In genomic region chr9:22366621-22367020, GRCm38 (mm10) we compare ENCODE assay signal across 16 mouse cellular contexts. TPM values are rescaled to one million over a fixed set of nuclear protein-coding genes. Genes with fewer than 3 reads are reported as not detected.
DNase-seq lines count a peak whose midpoint lies in the region; ATAC-seq and TF ChIP-seq lines count a peak whose summit lies in the region.
"Had no signal": no experiment of that assay in that cellular context is flagged by ENCODE, and none has a peak within 500 bp of the region (broad histone marks: within the 10 kb centered on the region; RNA-seq: fewer than 3 reads in every experiment).

No protein-coding gene starts in this region.

- no peak for ATAC-seq in liver, postnatal 0 days
- ATAC-seq in liver, embryonic 12.5 days: no peak
- no peak for ATAC-seq in erythroblast, adult 5-6 weeks (replicated peaks; ENCODE audit: low FRiP score, poor library complexity, severe bottlenecking)
- ATAC-seq: hindbrain, embryonic 16.5 days had no signal

- peak overlapping the region; percentile 31; the same call in 1 of the 2 replicates for H3K27ac ChIP-seq in liver, postnatal 0 days (ENCODE audit: low read depth)
- no peak overlapping the region for H3K27ac ChIP-seq in liver, embryonic 12.5 days
- peak overlapping the region; percentile 41 for H3K27ac ChIP-seq in macrophage
- H3K27ac ChIP-seq: forebrain, embryonic 10.5 days; neural tube, embryonic 12.5 days had no signal

- H3K4me1 ChIP-seq in liver, postnatal 0 days (ENCODE audit: insufficient read depth): no peaks in the 10 kb centered on the region
- peaks cover 5% of the 10 kb centered on the region; the same call in 1 of the 2 replicates for H3K4me1 ChIP-seq in liver, embryonic 12.5 days
- H3K4me1 ChIP-seq: forebrain, embryonic 10.5 days; neural tube, embryonic 12.5 days had no signal

- no peaks in the 10 kb centered on the region for H3K79me2 ChIP-seq in macrophage (ENCODE audit: inconsistent target)

- peaks cover 80% of the 10 kb centered on the region for H3K36me3 ChIP-seq in liver, postnatal 0 days (replicated peaks; ENCODE audit: insufficient read depth, low read length)
- H3K36me3 ChIP-seq in liver, embryonic 12.5 days: peaks cover 96% of the 10 kb centered on the region
- no peaks in the 10 kb centered on the region for H3K36me3 ChIP-seq in macrophage (ENCODE audit: inconsistent target)

- 75% methylated on average over 10 of the region's 10 CpGs for WGBS in liver, postnatal 0 days (ENCODE audit: insufficient replicate concordance)
- 90% methylated on average over 10 of the region's 10 CpGs for whole genome bisulfite sequencing in liver, embryonic 12.5 days (ENCODE audit: insufficient replicate concordance)
- 33% methylated on average over 8 of the region's 10 CpGs for WGBS in macrophage (ENCODE audit: missing documents)

- H3K9ac ChIP-seq in liver, postnatal 0 days (replicated peaks): no peak overlapping the region
- H3K9ac ChIP-seq in liver, embryonic 12.5 days: no peak overlapping the region
- H3K9ac ChIP-seq: neural tube, embryonic 12.5 days had no signal

- H3K27me3 ChIP-seq in liver, postnatal 0 days (ENCODE audit: insufficient read depth, low read length): no peaks in the 10 kb centered on the region
- no peaks in the 10 kb centered on the region for H3K27me3 ChIP-seq in liver, embryonic 12.5 days (replicated peaks)
- H3K27me3 ChIP-seq: neural tube, embryonic 12.5 days had no signal

- no peak for TF ChIP-seq CTCF in liver, postnatal 0 days (IDR thresholded peaks at IDR 0.05; ENCODE audit: low read depth)

- no peak overlapping the region for H3K4me3 ChIP-seq in liver, postnatal 0 days (ENCODE audit: low read depth, low read length)
- H3K4me3 ChIP-seq in liver, embryonic 12.5 days: no peak overlapping the region
- H3K4me3 ChIP-seq in macrophage (ENCODE audit: inconsistent target): no peak overlapping the region
- H3K4me3 ChIP-seq: forebrain, embryonic 10.5 days; neural tube, embryonic 12.5 days had no signal

- TF ChIP-seq EP300 in liver, postnatal 0 days (IDR thresholded peaks at IDR 0.05; ENCODE audit: low read depth): no peak

- DNase-seq in liver, postnatal 0 days: peak; percentile 29
- DNase-seq in adipocyte (ENCODE audit: low spot score): peak; percentile 58
- no peak for DNase-seq in thymus, postnatal 25 days
- no peak for DNase-seq in lung, postnatal 25 days (ENCODE audit: low spot score)
- DNase-seq: cerebellum, postnatal 10 days; heart, postnatal 14 days; kidney, adult 8-10 months; lung, adult 18-20 months; retina, postnatal 1 day had no signal

- no peak overlapping the region for H3K4me2 ChIP-seq in liver, postnatal 0 days (ENCODE audit: low read depth, low read length)
- H3K4me2 ChIP-seq in liver, embryonic 12.5 days: no peak overlapping the region
- H3K4me2 ChIP-seq: midbrain, embryonic 11.5 days; neural tube, embryonic 12.5 days had no signal

- no peaks in the 10 kb centered on the region for H3K9me3 ChIP-seq in liver, postnatal 0 days (ENCODE audit: low read length)
- no peaks in the 10 kb centered on the region for H3K9me3 ChIP-seq in liver, embryonic 12.5 days (replicated peaks)
- H3K9me3 ChIP-seq: forebrain, embryonic 10.5 days; neural tube, embryonic 12.5 days had no signal

RNA-seq across cellular contexts. Expression of gene Anln, which starts 22.4 kb away (rescaled TPM):
- polyA plus RNA-seq in liver, postnatal 0 days (2015; fragmentation: Nextera tagmentation; extraction: Ambion mirVana): 6.9 and 7.2 TPM in 2 replicates
- polyA plus RNA-seq in liver, embryonic 12.5 days (2016; fragmentation: Nextera tagmentation; extraction: Ambion mirVana): 35.2 and 35.3 TPM in 2 replicates
- 10 to 100 TPM in 5 of 26 experiments, 1 to 10 TPM in 20, under 1 TPM in 1; 0.43 to 26.8 (median 5.1) TPM for total RNA-seq in macrophage (2018; cell fraction: chromatin; rRNA removed)
- total RNA-seq in macrophage (2018; cell fraction: cytosol; rRNA removed): 1 to 10 TPM in 22 of 26 experiments, under 1 TPM in 4; 0.56 to 7.0 (median 2.0) TPM
- 10 to 100 TPM in 1 of 26 experiments, 1 to 10 TPM in 22, under 1 TPM in 3; 0.83 to 21.4 (median 2.7) TPM for total RNA-seq in macrophage (2018; cell fraction: nucleus; rRNA removed)
- 0.66 to 6.4 TPM (median 4.6 TPM) in 3 replicates for polyA plus RNA-seq in macrophage (2018)
- 43.7 and 47.1 TPM in 2 replicates for total RNA-seq in erythroblast, adult 5-6 weeks (2015; ENCODE audit: low replicate concordance)
- 35.8 and 68.9 TPM in 2 replicates for total RNA-seq in erythroblast, adult 5-6 weeks (2017; ENCODE audit: low replicate concordance)

RNA-seq across cellular contexts. Expression of gene 9530077C05Rik, which starts 44.7 kb away (rescaled TPM):
- 1.2 and 1.6 TPM in 2 replicates for polyA plus RNA-seq in liver, postnatal 0 days (2015; fragmentation: Nextera tagmentation; extraction: Ambion mirVana)
- 2.1 and 2.2 TPM in 2 replicates for polyA plus RNA-seq in liver, embryonic 12.5 days (2016; fragmentation: Nextera tagmentation; extraction: Ambion mirVana)
- under 1 TPM in 2 of 26 experiments, not detected in 24; 0.16 to 0.45 TPM for total RNA-seq in macrophage (2018; cell fraction: chromatin; rRNA removed)
- not detected for total RNA-seq in macrophage (2018; cell fraction: cytosol; rRNA removed)
- under 1 TPM in 2 of 26 experiments, not detected in 24; 0.20 to 0.30 TPM for total RNA-seq in macrophage (2018; cell fraction: nucleus; rRNA removed)
- 0.04 TPM in 1 of 3 replicates, not detected in the others for polyA plus RNA-seq in macrophage (2018)
- total RNA-seq in erythroblast, adult 5-6 weeks (2015; ENCODE audit: low replicate concordance): 1.5 and 2.3 TPM in 2 replicates
- total RNA-seq in erythroblast, adult 5-6 weeks (2017; ENCODE audit: low replicate concordance): 1.1 and 2.0 TPM in 2 replicates

RNA-seq across cellular contexts. Expression of gene Zfp810, which starts 59.2 kb away (rescaled TPM):
- 4.8 and 4.9 TPM in 2 replicates for polyA plus RNA-seq in liver, postnatal 0 days (2015; fragmentation: Nextera tagmentation; extraction: Ambion mirVana)
- 4.9 and 5.0 TPM in 2 replicates for polyA plus RNA-seq in liver, embryonic 12.5 days (2016; fragmentation: Nextera tagmentation; extraction: Ambion mirVana)
- 10 to 100 TPM in 20 of 26 experiments, 1 to 10 TPM in 6; 2.5 to 55.9 (median 26.1) TPM for total RNA-seq in macrophage (2018; cell fraction: chromatin; rRNA removed)
- 1 to 10 TPM in 25 of 26 experiments, under 1 TPM in 1; 0.86 to 8.3 (median 5.6) TPM for total RNA-seq in macrophage (2018; cell fraction: cytosol; rRNA removed)
- 10 to 100 TPM in 18 of 26 experiments, 1 to 10 TPM in 8; 3.0 to 43.6 (median 16.2) TPM for total RNA-seq in macrophage (2018; cell fraction: nucleus; rRNA removed)
- polyA plus RNA-seq in macrophage (2018): 4.9 to 7.5 TPM (median 6.3 TPM) in 3 replicates
- total RNA-seq in erythroblast, adult 5-6 weeks (2015; ENCODE audit: low replicate concordance): 0.63 and 4.0 TPM in 2 replicates
- total RNA-seq in erythroblast, adult 5-6 weeks (2017; ENCODE audit: low replicate concordance): 0.43 and 3.2 TPM in 2 replicates

Comparison
In these comparisons a context has a peak if more than half of its experiments do, and no peak if none do; other contexts are left out.
1. DNase-seq: peak in liver, postnatal 0 days (single experiment) and adipocyte (single experiment); none in thymus, postnatal 25 days (single experiment) and lung, postnatal 25 days (single experiment).